Mouse (Mus musculus) cerebellum, postnatal 14 days (tissue): ENCODE measurements around the gene Lmbrd1.
"Not testable (repeated sequence)": the region's sequence is repeated elsewhere in the genome, so short reads cannot be mapped to it uniquely, and the experiment has no call there.

Source experiments
- DNase-seq, 2 experiments: peaks; one replicate each; pipeline ENCODE4 v3.0.0; 2021; ENCODE audit warnings: mixed read lengths in 2 of 2

Gene Lmbrd1

GRCm38 (mm10) chr1:24732286-24732685, 53.9 kb downstream of the Lmbrd1 start:
- DNase-seq: no peak

DNA sequence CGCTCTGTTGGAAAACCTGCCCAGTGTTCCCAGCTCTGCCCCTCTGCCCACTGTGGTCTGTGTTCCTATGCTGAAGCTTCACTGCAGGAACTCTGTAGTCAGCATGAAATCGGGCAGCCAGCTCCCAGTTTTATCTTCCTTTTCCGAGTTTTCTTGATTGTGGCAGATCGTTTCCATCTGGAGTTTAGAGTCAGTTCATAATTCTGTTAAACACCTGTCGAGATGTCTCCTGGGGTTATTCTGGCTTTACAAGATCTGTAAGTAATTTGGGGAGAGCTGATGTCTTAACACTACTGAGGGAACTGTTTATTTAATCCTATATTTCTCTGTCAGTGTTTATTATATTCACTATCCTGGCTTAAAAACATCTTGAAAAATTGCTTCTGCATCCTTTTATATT, 56.4 kb downstream of the Lmbrd1 start:
- DNase-seq: no peak

GRCm38 (mm10) chr1:24740903-24741302, 62.5 kb downstream of the Lmbrd1 start:
- no peak for DNase-seq

DNA sequence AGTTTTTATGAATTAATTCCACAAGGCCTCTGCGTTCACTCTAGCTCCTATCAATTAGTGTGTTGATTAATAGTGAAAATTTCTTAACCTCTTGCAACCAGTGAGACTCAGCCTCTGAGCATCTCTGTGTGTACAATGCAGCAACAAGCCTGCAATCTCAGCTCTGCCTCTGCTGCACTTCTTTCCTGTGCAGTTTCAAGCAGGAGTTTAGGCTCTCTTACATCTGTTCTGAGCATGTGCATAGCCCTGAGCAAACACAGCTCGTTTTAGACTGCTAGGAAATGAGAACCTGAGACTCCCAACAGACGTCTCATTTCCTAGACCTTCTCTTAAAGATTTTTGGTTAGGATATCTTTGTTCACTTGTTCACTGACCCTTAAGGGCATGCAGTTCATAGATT, 63.1 kb downstream of the Lmbrd1 start:
- DNase-seq: no peak

- DNase-seq: no peak
These were observed 64.9 kb downstream of the Lmbrd1 start for GRCm38 (mm10) chr1:24743191-24743924.

- DNase-seq: no peak
These were observed 74.3 kb downstream of the Lmbrd1 start for GRCm38 (mm10) chr1:24752715-24753114.

DNA sequence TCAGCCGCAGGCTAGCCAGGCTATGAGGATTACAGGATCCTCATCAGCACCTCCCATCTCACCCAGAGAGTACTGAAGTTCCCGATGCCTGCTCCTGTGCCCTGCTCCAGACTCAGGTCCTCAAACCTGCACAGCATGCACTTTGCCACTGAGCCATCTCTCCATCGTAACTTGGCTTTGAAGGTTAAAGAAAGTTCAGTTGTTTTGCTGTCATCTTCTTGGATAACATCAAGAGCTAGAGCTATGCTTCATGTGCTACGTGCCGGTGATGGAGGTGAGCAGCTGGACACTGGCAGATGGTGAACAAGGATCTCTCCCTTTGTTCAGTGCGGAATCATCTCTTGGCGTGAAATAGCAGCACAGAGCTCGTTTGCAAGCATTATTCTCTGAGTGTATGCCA, 80.1 kb downstream of the Lmbrd1 start:
- peak; percentile 37 to 43 for DNase-seq

DNA sequence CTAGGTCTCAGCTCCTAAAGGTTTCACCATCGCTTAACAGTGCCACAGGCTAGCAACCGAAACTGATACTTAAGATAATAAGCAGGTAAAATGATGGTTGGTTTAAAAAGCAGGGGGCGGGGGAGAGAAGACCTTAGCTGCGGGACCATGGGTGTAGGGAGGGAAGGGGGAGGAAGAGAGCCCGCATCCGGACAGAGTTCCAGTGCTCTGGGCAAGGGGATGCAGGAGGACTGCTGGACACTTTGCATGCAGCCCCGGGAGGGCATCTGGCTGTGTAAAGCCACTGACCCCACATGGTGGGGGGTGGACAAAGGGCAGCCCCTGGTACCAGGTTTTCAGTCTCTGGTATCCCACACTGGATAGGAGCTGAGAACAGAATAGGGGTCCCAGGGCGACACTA, 88.0 kb downstream of the Lmbrd1 start:
- DNase-seq: no peak

DNA sequence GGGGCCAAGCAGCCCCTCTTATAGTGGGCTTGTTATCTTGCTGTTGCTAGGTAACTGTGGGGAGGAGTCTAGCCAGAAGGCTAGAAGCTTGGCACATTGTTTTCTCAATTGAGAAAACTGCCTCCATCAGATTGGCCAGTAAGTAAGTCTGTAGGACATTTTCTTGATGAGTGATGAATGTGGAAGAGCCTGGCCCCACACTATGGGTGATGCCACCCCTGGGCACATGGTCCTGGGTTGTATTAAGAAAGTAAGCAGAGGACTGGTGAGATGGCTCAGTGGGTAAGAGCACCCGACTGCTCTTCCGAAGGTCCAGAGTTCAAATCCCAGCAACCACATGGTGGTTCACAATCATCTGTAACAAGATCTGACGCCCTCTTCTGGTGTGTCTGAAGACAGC, 88.8 kb downstream of the Lmbrd1 start:
- not testable (repeated sequence) for DNase-seq

DNA sequence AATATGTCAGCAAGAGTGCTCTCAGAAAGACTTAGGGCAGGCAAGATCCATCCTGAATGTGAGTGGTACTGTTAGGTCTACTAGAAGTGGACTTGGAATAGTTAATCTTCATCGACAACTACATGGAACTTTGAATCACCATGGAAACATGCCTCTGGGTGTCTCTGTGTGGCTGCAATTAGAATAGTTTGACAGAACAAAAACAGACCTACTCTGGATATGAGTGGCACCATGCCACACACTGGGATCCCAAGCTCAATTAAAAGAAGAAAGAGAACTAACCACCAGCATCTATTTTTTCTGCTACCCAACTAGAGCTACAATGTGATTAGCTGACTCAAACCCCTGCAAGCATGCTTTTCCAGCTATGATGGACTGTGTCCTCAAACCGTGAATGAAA, 95.2 kb downstream of the Lmbrd1 start:
- DNase-seq: no peak

DNA sequence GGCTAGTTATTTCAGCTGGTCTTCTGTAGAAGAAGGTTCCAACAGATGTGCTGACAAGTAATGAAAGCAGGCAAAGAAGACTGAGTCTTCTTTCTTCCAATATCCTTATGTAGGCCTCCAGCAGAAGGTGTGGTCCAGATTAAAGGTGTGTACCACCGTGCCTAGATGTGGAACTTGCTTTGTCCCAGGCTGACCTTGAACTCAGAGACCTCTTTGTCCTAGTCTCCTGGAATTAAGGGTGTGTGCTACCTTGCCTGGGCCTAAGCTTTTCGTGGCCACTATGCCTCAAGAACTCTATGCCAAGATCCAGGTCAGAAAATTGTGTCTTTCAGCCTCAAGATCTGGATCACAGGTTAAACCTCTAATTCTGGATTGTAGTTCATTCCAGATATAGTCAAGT, 98.1 kb downstream of the Lmbrd1 start:
- no peak for DNase-seq

GRCm38 (mm10) chr1:24793168-24793567, 114.7 kb downstream of the Lmbrd1 start:
- DNase-seq: no peak

DNA sequence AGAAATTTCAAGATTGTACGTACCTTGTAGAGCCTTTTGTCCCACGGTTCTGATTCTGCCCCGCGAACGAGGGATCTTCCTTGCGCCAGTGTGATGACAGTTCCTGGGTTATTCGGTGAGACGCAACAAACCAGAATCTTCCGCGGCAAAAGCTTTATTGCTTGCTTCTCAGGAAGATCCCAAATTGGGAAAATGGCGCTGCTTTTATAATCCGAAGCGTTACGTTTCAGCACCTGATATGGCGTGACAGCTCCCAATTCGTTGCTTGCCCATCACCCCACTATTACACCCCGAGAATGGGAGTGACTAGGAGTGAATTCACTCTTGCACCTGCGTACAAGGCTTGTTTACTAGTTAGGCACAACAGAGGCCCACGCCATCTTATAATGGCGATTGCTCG, 129.5 kb downstream of the Lmbrd1 start:
- DNase-seq: not testable (repeated sequence)
